Mouse (Mus musculus) C2C12 (cell line): ENCODE results near the gene Olfr1057. TPM values are rescaled to one million over a fixed set of nuclear protein-coding genes. Genes with fewer than 3 reads are reported as not detected.

ENCODE experiments used
- H3K27me3 ChIP-seq: one replicate; pipeline ENCODE4 v1.6.1; 2011; ENCODE audit not compliant: control insufficient read depth, insufficient read depth, insufficient read length
- H3K36me3 ChIP-seq: one replicate; pipeline ENCODE4 v1.6.1; 2011; ENCODE audit not compliant: control insufficient read depth, insufficient read depth
- H3K4me3 ChIP-seq: one replicate; pipeline ENCODE4 v1.5.1; 2011; ENCODE audit warnings: mild to moderate bottlenecking, control low read depth; ENCODE audit not compliant: poor library complexity, insufficient read depth, severe bottlenecking
- H3K79me2 ChIP-seq: one replicate; pipeline ENCODE4 v1.6.1; 2011; ENCODE audit not compliant: control insufficient read depth, insufficient read depth
- H3K79me3 ChIP-seq: one replicate; pipeline ENCODE4 v1.6.1; 2011; ENCODE audit warnings: low read depth, control low read depth
- H3ac ChIP-seq: one replicate; pipeline ENCODE3; 2011; ENCODE audit warnings: low read depth; ENCODE audit not compliant: control insufficient read depth, insufficient read length
- CEBPB ChIP-seq: IDR thresholded peaks from one replicate; pipeline ENCODE4 v1.6.1; 2011; ENCODE audit warnings: low read depth, mild to moderate bottlenecking, control low read depth, moderate library complexity
- CTCF ChIP-seq: IDR thresholded peaks from one replicate; pipeline ENCODE4 v1.5.1; 2011; ENCODE audit not compliant: control insufficient read depth, insufficient read depth, insufficient read length
- FOSL1 ChIP-seq: IDR thresholded peaks from one replicate; pipeline ENCODE4 v1.8.0; 2011; ENCODE audit warnings: mild to moderate bottlenecking, low read length; ENCODE audit not compliant: poor library complexity, insufficient read depth, severe bottlenecking
- MAX ChIP-seq: IDR thresholded peaks from one replicate; pipeline ENCODE4 v1.6.1; 2011; ENCODE audit warnings: mild to moderate bottlenecking, control low read depth
- MYOD1 ChIP-seq: IDR thresholded peaks from one replicate; pipeline ENCODE4 v1.6.1; 2011; ENCODE audit warnings: low read depth; ENCODE audit not compliant: control insufficient read depth, insufficient read length
- MYOG ChIP-seq: IDR thresholded peaks from one replicate; pipeline ENCODE4 v1.6.1; 2011; ENCODE audit not compliant: control insufficient read depth, insufficient read length; ENCODE audit errors: extremely low read depth
- USF1 ChIP-seq: IDR thresholded peaks from one replicate; pipeline ENCODE4 v1.6.1; 2011; ENCODE audit warnings: low read depth, mild to moderate bottlenecking, control low read depth, moderate library complexity
- polyA plus RNA-seq: library from polyadenylated mRNA; unstranded; fragments of >200 nt; fragmentation: generic; extraction: Trizol; gene quantifications from one replicate; pipeline ENCODE4 v1.2.1, GENCODE M21; 2012; ENCODE audit warnings: missing spikeins

Gene Olfr1057
- polyA plus RNA-seq, 1 experiment, result not detected

DNA sequence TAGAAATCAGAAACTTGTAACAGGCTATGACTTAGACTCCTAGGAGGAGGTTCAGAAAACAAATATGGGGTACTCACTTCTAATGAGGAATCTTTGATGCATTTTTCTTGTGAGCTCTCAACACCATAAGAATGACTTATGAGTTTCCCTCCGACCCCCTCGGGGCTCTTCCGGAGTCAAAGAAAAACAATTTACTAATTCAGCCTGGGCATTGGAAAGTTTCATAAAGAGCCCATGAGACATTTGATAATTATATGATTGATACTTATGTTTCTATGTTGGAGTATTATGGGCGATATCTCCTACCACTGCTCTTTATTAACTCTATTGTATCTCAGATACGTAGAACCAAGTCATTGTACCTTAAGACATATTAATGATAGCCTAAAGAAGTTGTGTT is 28.0 kb downstream of the Olfr1057 start, which contains the start of gene Olfr1055:
Gene Olfr1055, minus strand, starts transcription at position 101 of the 400 bp plus-strand sequence.
- Histone ChIP-seq H3K4me3 (no peak within 1 kb of the TSS), H3ac (no peak within 1 kb of the TSS), H3K36me3 (no peaks in the 10 kb centered on the region), H3K79me2 (no peaks in the 10 kb centered on the region), H3K27me3 (no peaks in the 10 kb centered on the region), H3K79me3 (no peaks in the 10 kb centered on the region)
- TF ChIP-seq USF1, result no peak
- no peak for TF ChIP-seq MYOG
- no peak for TF ChIP-seq MAX
- TF ChIP-seq MYOD1, result no peak
- TF ChIP-seq CEBPB, result no peak
- TF ChIP-seq FOSL1, result no peak
- no peak for TF ChIP-seq CTCF

DNA sequence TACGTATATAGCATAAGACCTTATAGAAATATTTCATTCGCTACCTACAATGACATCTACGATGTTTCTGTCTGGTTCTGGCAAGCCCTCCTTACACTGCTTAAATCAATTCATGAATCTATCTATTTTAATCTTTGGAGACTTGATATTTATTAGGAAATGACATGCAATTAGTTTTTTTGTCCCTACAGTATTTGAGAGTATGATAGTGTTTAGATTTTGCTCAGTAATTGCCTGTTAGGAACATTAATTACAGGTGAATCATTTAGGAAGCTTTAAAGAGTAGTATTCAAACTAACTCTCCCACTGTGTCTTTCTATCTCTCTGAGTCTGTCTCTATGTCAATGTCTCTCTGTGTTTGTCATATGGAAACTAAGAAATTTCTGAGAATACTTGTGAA is 42.9 kb downstream of the Olfr1057 start, which contains the start of gene Olfr1054:
Gene Olfr1054, minus strand, starts transcription at position 101 of the 400 bp plus-strand sequence.
- Histone ChIP-seq H3K79me2 (no peaks in the 10 kb centered on the region), H3K36me3 (no peaks in the 10 kb centered on the region), H3K4me3 (no peak within 1 kb of the TSS), H3K27me3 (no peaks in the 10 kb centered on the region), H3ac (no peak within 1 kb of the TSS), H3K79me3 (no peaks in the 10 kb centered on the region)
- TF ChIP-seq MAX, result no peak
- no peak for TF ChIP-seq USF1
- no peak for TF ChIP-seq FOSL1
- TF ChIP-seq MYOG, result no peak
- TF ChIP-seq CEBPB, result no peak

Other genes starting within 250 kb of the Olfr1057 start
- not detected for gene Olfr1039, start 242.5 kb downstream of the Olfr1057 start, polyA plus RNA-seq
- gene Olfr1040, start 231.7 kb downstream of the Olfr1057 start, polyA plus RNA-seq, result not detected
- not detected for gene Olfr1042, start 216.6 kb downstream of the Olfr1057 start, polyA plus RNA-seq
- gene Olfr1043, start 210.9 kb downstream of the Olfr1057 start, polyA plus RNA-seq, result not detected
- gene Olfr1044, start 200.6 kb downstream of the Olfr1057 start, polyA plus RNA-seq, result not detected
- not detected for gene Olfr52, start 192.7 kb downstream of the Olfr1057 start, polyA plus RNA-seq
- gene Olfr1045, start 175.4 kb downstream of the Olfr1057 start, polyA plus RNA-seq, result not detected
- not detected for gene Olfr1046, start 159.1 kb downstream of the Olfr1057 start, polyA plus RNA-seq
- not detected for gene Olfr1047, start 147.0 kb downstream of the Olfr1057 start, polyA plus RNA-seq
- gene Olfr1048, start 138.1 kb downstream of the Olfr1057 start, polyA plus RNA-seq, result not detected
- not detected for gene Olfr1049, start 120.1 kb downstream of the Olfr1057 start, polyA plus RNA-seq
- not detected for gene Olfr1051, start 99.3 kb downstream of the Olfr1057 start, polyA plus RNA-seq
- gene Olfr1052, start 85.9 kb downstream of the Olfr1057 start, polyA plus RNA-seq, result not detected
- not detected for gene Olfr1053, start 63.1 kb downstream of the Olfr1057 start, polyA plus RNA-seq
- not detected for gene Olfr1054, start 43.0 kb downstream of the Olfr1057 start, polyA plus RNA-seq
- gene Olfr1055, start 28.1 kb downstream of the Olfr1057 start, polyA plus RNA-seq, result not detected
- gene Olfr1056, start 15.9 kb downstream of the Olfr1057 start, polyA plus RNA-seq, result not detected
- not detected for gene Olfr1058, start 10.2 kb upstream of the Olfr1057 start, polyA plus RNA-seq
- not detected for gene Olfr1061, start 35.7 kb upstream of the Olfr1057 start, polyA plus RNA-seq
- gene Olfr1062, start 48.4 kb upstream of the Olfr1057 start, polyA plus RNA-seq, result not detected
- not detected for gene Olfr1065, start 72.2 kb upstream of the Olfr1057 start, polyA plus RNA-seq
- gene Olfr1066, start 77.9 kb upstream of the Olfr1057 start, polyA plus RNA-seq, result not detected
- gene Olfr228, start 109.0 kb upstream of the Olfr1057 start, polyA plus RNA-seq, result not detected
- gene Olfr1076, start 130.1 kb upstream of the Olfr1057 start, polyA plus RNA-seq, result not detected
- gene Olfr1079, start 164.1 kb upstream of the Olfr1057 start, polyA plus RNA-seq, result not detected
- gene Olfr1080, start 179.8 kb upstream of the Olfr1057 start, polyA plus RNA-seq, result not detected
- gene Olfr1082, start 220.6 kb upstream of the Olfr1057 start, polyA plus RNA-seq, result not detected